Mouse (Mus musculus): ENCODE results near the gene Adsl. TPM values are rescaled to one million over a fixed set of nuclear protein-coding genes. Genes with fewer than 3 reads are reported as not detected.
"Not testable (repeated sequence)": the region's sequence is repeated elsewhere in the genome, so short reads cannot be mapped to it uniquely, and the experiment has no call there.

Gene Adsl
- total RNA-seq, 2 experiments from 2014 or later = 173 to 178 TPM

- H3K27ac ChIP-seq = no peak overlapping the region
- H3K4me3 ChIP-seq = no peak overlapping the region
- TF ChIP-seq CTCF (IDR thresholded peaks at IDR 0.05) = no peak
- no peak for DNase-seq
- intact Hi-C loops (cut with DNase I) = no loop called here
Observed at GRCm38 (mm10) chr15:80924211-80924610, 24.1 kb upstream of the Adsl start.

- TF ChIP-seq CTCF (IDR thresholded peaks at IDR 0.05) = no peak
- peak; percentile 50 for DNase-seq
- Histone ChIP-seq H3K27ac (no peak overlapping the region), H3K4me3 (no peak overlapping the region)
- intact Hi-C loops (cut with DNase I) = no loop called here
Observed at GRCm38 (mm10) chr15:80928811-80929355, 19.4 kb upstream of the Adsl start.

GRCm38 (mm10) chr15:80930048-80930571 is 18.2 kb upstream of the Adsl start:
- intact Hi-C loops (cut with DNase I) = no loop called here
- no peak for DNase-seq
- H3K27ac ChIP-seq = no peak overlapping the region
- no peak overlapping the region for H3K4me3 ChIP-seq
- TF ChIP-seq CTCF (IDR thresholded peaks at IDR 0.05) = no peak

- DNase-seq; H3K4me3 ChIP-seq; intact Hi-C loops (cut with DNase I); H3K27ac ChIP-seq: not testable (repeated sequence)
Observed at GRCm38 (mm10) chr15:80930676-80931320, 17.5 kb upstream of the Adsl start.

DNA sequence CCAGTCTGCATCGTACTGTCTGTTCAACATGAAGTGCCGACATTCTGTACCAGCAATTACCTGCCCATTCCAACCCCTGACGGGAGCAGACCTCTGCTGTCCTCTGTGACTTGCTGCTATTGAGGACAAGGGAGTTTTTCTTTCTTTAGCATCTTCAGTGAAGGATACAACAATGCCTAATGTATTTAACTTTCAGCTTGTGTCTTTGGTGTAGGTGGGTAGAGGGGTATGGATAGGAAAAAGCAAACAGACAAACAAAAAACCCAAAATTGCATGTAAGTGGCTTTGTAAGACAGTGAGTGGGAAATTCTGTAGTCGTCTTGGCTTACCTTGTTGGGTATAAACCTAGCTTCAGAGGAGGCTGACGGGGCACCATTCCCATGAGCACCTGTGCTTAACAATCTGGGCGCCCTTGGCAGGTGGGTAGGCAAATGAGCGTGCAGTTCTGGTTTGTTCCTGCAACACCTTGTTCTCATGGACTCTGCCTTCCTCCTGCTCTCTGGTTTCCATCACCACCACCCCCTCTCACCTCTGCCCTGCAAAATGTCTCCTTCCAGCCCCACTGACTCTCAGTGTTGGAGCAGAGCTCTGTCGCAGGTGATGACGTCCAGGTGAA is 16.8 kb upstream of the Adsl start:
- Histone ChIP-seq H3K4me3 (no peak overlapping the region), H3K27ac (no peak overlapping the region)
- no peak for DNase-seq
- no peak for TF ChIP-seq CTCF (IDR thresholded peaks at IDR 0.05)
- intact Hi-C loops (cut with DNase I) = no loop called here

- Histone ChIP-seq H3K27ac (no peak overlapping the region), H3K4me3 (no peak overlapping the region)
- DNase-seq = no peak
- intact Hi-C loops (cut with DNase I) = no loop called here
- no peak for TF ChIP-seq CTCF (IDR thresholded peaks at IDR 0.05)
Observed at GRCm38 (mm10) chr15:80934841-80935240, 13.4 kb upstream of the Adsl start.

GRCm38 (mm10) chr15:80936686-80937085 is 11.6 kb upstream of the Adsl start:
- intact Hi-C loops (cut with DNase I) = no loop called here
- H3K27ac ChIP-seq = peak overlapping the region; percentile 69
- H3K4me3 ChIP-seq = no peak overlapping the region
- TF ChIP-seq CTCF (IDR thresholded peaks at IDR 0.05) = no peak
- no peak for DNase-seq

DNA sequence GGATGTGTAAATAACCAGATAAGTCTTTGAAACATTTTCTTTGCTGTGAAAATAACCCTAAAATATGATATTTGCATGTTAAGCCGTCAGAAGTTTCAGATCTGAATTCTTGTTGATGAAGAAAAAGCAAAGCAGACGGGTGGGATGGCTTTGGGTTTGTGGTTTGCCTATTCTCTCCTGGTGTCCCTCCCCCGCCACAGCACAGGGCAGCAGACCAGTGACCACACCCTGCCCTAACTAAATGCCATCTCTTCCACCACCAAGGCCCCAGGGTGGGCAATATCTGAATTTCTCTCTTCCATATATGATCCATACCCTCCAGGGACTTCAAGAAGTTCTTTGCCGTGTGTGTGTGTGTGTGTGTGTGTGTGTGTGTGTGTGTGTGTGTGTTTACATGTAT is 9.7 kb upstream of the Adsl start:
- no peak overlapping the region for H3K27ac ChIP-seq
- TF ChIP-seq CTCF (IDR thresholded peaks at IDR 0.05) = no peak
- H3K4me3 ChIP-seq = no peak overlapping the region
- no peak for DNase-seq
- intact Hi-C loops (cut with DNase I) = no loop called here

GRCm38 (mm10) chr15:80939401-80939800 is 8.9 kb upstream of the Adsl start:
- intact Hi-C loops (cut with DNase I) = no loop called here
- no peak overlapping the region for H3K27ac ChIP-seq
- no peak for DNase-seq
- H3K4me3 ChIP-seq = no peak overlapping the region
- no peak for TF ChIP-seq CTCF (IDR thresholded peaks at IDR 0.05)

DNA sequence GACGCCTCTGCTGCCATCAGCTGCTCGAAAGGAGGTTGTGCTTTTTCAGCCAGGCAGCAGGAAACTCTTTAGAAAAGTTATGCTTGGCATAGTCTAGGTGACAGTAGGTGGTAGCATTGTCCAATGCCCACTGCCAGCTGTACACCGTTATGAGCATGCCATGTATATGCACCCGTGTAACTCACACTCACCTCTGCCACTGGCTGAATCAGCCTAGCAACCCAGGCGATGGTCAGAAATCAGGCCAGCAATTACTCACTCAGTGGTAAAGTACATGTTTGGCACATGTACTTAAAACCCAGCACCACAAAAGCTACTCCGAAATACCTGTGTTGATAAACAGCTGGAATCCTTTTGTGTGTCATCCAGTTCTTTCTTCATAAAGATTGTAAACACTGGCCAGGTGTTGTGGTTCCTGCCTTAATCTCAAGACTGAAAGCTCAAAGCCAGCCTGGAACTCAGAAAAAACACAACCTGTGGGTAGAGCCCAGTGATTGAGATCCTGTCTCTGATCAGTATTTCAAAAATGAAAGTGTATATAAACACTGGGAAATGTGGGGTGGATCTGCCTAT is 6.7 kb upstream of the Adsl start:
- H3K27ac ChIP-seq = no peak overlapping the region
- TF ChIP-seq CTCF (IDR thresholded peaks at IDR 0.05) = no peak
- no peak overlapping the region for H3K4me3 ChIP-seq
- no peak for DNase-seq
- intact Hi-C loops (cut with DNase I) = no loop called here

- peak; percentile 56 for TF ChIP-seq CTCF (IDR thresholded peaks at IDR 0.05)
- Histone ChIP-seq H3K27ac (no peak overlapping the region; the same call in 1 of the 2 replicates), H3K4me3 (no peak overlapping the region)
- intact Hi-C loops (cut with DNase I) = loop anchor here (5.0 kb wide), 1 partner anchor 239 kb away; no protein-coding TSS in a partner anchor
- DNase-seq = peak; percentile 44
Observed at GRCm38 (mm10) chr15:80945851-80946250, 2.4 kb upstream of the Adsl start.

DNA sequence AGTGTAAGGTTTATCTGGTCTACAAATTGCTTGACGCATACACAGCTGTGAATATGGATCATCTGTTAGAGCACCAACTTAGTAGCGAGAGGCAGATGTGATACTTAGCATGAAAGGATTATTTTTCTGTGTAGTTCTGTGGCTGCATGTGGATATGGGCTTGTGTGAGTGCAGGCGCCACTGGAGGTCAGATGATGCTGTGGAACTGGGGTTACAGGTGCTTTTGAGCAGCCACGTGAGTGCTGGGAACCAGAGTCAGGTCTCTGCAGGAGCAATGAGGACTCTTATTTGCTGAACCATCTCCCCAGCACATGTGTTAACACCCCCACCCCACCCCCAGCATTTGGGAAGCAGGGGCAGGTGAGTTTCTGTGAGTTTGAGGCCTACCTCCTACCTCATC is 1.1 kb downstream of the Adsl start:
- TF ChIP-seq CTCF (IDR thresholded peaks at IDR 0.05) = no peak
- H3K4me3 ChIP-seq = peak overlapping the region; percentile 92
- DNase-seq = no peak
- intact Hi-C loops (cut with DNase I) = loop anchor here (5.0 kb wide), 1 partner anchor 242 kb away; no protein-coding TSS in a partner anchor
- peak overlapping the region; percentile 98 for H3K27ac ChIP-seq

- intact Hi-C loops (cut with DNase I) = no loop called here
- DNase-seq = no peak
- H3K27ac ChIP-seq = peak overlapping the region; percentile 98
- no peak for TF ChIP-seq CTCF (IDR thresholded peaks at IDR 0.05)
- H3K4me3 ChIP-seq = peak overlapping the region; percentile 92
Observed at GRCm38 (mm10) chr15:80950055-80950454, 1.8 kb downstream of the Adsl start.
